Mouse (Mus musculus) thymus, postnatal 0 days (tissue): ENCODE measurements around the gene Cd200r3. TPM values are rescaled to one million over a fixed set of nuclear protein-coding genes. Genes with fewer than 3 reads are reported as not detected.

Experiments used
- DNase-seq: peaks from one replicate; pipeline ENCODE4 v3.0.0-alpha.2; 2015; ENCODE audit warnings: low spot score
- polyA plus RNA-seq: library from polyadenylated mRNA; unstranded; fragments of >200 nt; fragmentation: Nextera tagmentation; extraction: Ambion mirVana; gene quantifications from 2 replicates; pipeline ENCODE4 v1.2.1, GENCODE M21; 2015

Gene Cd200r3
- polyA plus RNA-seq, 1 experiment from 2014 or later: 0.27 TPM

GRCm38 (mm10) chr16:45030796-45031195, 87.3 kb downstream of the Cd200r3 start:
- no peak for DNase-seq

Other genes starting within 250 kb of the Cd200r3 start
- gene Nepro, start 219.4 kb upstream of the Cd200r3 start, polyA plus RNA-seq: 4.8 and 5.8 TPM in 2 replicates
- gene Gtpbp8, start 197.3 kb upstream of the Cd200r3 start, polyA plus RNA-seq: 26.8 and 28.0 TPM in 2 replicates
- 1.8 and 2.7 TPM in 2 replicates for gene Cd200r1, start 177.9 kb upstream of the Cd200r3 start, polyA plus RNA-seq
- gene Cd200r4, start 131.9 kb upstream of the Cd200r3 start, polyA plus RNA-seq: 0.31 and 0.36 TPM in 2 replicates
- 0.12 TPM in 1 of 2 replicates, not detected in the other for gene Cd200r2, start 76.6 kb upstream of the Cd200r3 start, polyA plus RNA-seq
- gene Ccdc80, start 149.7 kb downstream of the Cd200r3 start, polyA plus RNA-seq: 19.3 and 22.5 TPM in 2 replicates
- gene Slc35a5, start 215.0 kb downstream of the Cd200r3 start, polyA plus RNA-seq: 20.1 and 23.9 TPM in 2 replicates
- 54.7 and 55.6 TPM in 2 replicates for gene Atg3, start 215.1 kb downstream of the Cd200r3 start, polyA plus RNA-seq